Mouse (Mus musculus) kidney, postnatal 0 days (tissue): ENCODE data around the gene Cbr4. TPM values are rescaled to one million over a fixed set of nuclear protein-coding genes. Genes with fewer than 3 reads are reported as not detected.
A peak's percentile ranks its signal among the peaks of the same experiment; 100 is the strongest.

Experiments
- ATAC-seq: fragments of 200-750 bp; cut with Nextera tagmentation; replicated peaks from 2 replicates; pipeline ENCODE4 v1.8.0; 2017; ENCODE audit warnings: low read depth, moderate number of reproducible peaks, moderate TSS enrichment, moderate library complexity; ENCODE audit not compliant: low FRiP score
- DNase-seq: peaks from one replicate; pipeline ENCODE4 v3.0.0-alpha.2; 2016; ENCODE audit warnings: low spot score
- H3K27ac ChIP-seq: fragments of 300-500 bp; sonication (generic); 2 replicates; pipeline ENCODE4 v1.5.1; 2014; ENCODE audit warnings: mild to moderate bottlenecking
- H3K27me3 ChIP-seq: fragments of 300-500 bp; sonication (generic); 2 replicates; pipeline ENCODE4 v1.6.1; 2014; ENCODE audit warnings: low read length, mixed read lengths; ENCODE audit not compliant: insufficient read depth
- H3K36me3 ChIP-seq: fragments of 300-500 bp; sonication (generic); 2 replicates; pipeline ENCODE4 v1.6.1; 2014; ENCODE audit warnings: low read length, mixed read lengths; ENCODE audit not compliant: insufficient read depth
- H3K4me1 ChIP-seq: fragments of 300-500 bp; sonication (generic); replicated peaks from 2 replicates; pipeline ENCODE4 v1.6.1; 2014; ENCODE audit warnings: antibody characterized with exemption, low read length, mixed read lengths; ENCODE audit not compliant: insufficient read depth
- H3K4me2 ChIP-seq: fragments of 300-500 bp; sonication (generic); 2 replicates; pipeline ENCODE4 v1.6.1; 2014; ENCODE audit warnings: mild to moderate bottlenecking, low read length, moderate library complexity, mixed read lengths
- H3K4me3 ChIP-seq: fragments of 300-500 bp; sonication (generic); replicated peaks from 2 replicates; pipeline ENCODE4 v1.5.1; 2014; ENCODE audit warnings: low read depth, low read length
- H3K9ac ChIP-seq: fragments of 300-500 bp; sonication (generic); 2 replicates; pipeline ENCODE4 v1.6.1; 2014; ENCODE audit warnings: low read depth, low read length
- H3K9me3 ChIP-seq: fragments of 300-500 bp; sonication (generic); replicated peaks from 2 replicates; pipeline ENCODE4 v1.6.1; 2016; ENCODE audit warnings: low read length, inconsistent platforms, mixed read lengths
- CTCF ChIP-seq: IDR thresholded peaks from 2 replicates; pipeline ENCODE4 v1.5.1; 2016; ENCODE audit warnings: antibody characterized with exemption, low read depth, mild to moderate bottlenecking, moderate library complexity
- WGBS: fragments of 180-500 bp; shearing (Covaris S2); extraction: QIAGEN DNeasy Blood & Tissue Kit; methylation state at CpG from one replicate; pipeline ENCODE4 v1.1.7; 2014; 5-methylcytosine and 5-hydroxymethylcytosine counted together
- polyA plus RNA-seq: library from polyadenylated mRNA; unstranded; fragments of >200 nt; fragmentation: Nextera tagmentation; extraction: Ambion mirVana; gene quantifications from 2 replicates; pipeline ENCODE4 v1.2.1, GENCODE M21; 2015

The Cbr4 gene
- polyA plus RNA-seq, 1 experiment from 2014 or later = 55.9 TPM

DNA sequence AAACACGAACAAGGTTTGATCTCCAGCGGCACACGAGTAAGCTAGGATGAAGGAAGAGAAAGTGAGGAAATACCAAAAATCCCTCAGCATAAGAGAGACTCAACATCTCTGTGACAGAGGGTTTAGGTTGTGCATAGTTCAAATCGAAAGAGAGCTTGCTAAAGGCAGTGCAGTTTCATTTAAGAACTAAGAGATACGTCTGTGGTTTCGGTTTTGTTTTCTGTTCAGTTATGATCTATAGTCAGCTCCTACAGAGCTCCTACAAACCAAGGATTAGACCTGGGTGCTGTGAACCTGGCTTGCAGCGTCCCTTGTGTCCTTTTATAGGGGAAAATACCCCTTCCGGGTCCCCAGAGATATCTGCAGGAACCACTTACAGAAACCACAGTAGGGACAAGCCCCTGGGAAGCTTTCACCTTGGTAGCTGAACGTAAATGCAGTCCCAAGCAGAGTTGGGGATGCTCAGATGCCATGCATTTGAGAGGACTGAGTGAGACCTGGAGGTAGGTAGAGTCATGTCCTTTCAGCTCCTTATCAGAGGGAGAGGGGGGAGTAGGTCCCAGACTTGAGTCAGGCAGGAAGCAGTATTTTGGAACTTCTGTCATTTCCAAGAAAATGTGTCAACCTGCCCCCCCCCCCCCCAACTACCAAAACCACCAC is 36.5 kb upstream of the Cbr4 start:
- no peak for ATAC-seq
- Histone ChIP-seq H3K27ac (no peak overlapping the region), H3K4me3 (no peak overlapping the region), H3K36me3 (no peaks in the 10 kb centered on the region), H3K9ac (no peak overlapping the region), H3K4me2 (no peak overlapping the region), H3K27me3 (no peaks in the 10 kb centered on the region), H3K9me3 (no peaks in the 10 kb centered on the region), H3K4me1 (no peaks in the 10 kb centered on the region)
- DNase-seq = no peak
- WGBS = 90% methylated on average over 9 of the region's 9 CpGs
- TF ChIP-seq CTCF = no peak

DNA sequence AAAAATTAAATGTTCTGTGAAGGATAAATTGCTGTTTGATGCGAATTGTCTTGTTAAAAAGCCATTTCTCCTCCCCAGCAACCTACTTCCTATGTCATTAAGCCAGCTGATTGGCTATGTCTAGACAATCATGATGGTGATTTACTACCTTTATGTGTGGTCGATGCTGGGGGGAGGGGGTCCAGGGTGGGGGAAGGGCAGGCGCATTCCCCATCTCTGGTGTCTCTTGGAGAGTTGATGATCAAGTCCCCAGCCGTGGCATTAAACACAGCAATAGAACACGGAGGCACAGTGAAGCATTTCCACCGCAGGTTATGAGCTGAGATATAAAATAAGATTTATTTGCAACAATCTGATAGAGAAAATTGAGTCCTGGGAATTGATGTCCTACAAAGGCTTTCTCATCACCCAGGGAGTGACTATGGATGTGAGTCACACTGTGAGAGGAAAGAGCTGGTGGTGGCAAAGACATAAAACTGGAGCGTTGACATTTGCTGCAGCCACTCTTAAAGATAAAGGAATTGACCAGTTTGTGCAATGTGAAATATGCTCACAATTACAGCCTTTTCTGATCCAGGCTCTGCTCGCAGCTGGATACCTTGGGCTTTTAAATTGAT is 35.7 kb upstream of the Cbr4 start:
- 55% methylated on average over 8 of the region's 8 CpGs for WGBS
- H3K36me3 ChIP-seq = no peaks in the 10 kb centered on the region

DNA sequence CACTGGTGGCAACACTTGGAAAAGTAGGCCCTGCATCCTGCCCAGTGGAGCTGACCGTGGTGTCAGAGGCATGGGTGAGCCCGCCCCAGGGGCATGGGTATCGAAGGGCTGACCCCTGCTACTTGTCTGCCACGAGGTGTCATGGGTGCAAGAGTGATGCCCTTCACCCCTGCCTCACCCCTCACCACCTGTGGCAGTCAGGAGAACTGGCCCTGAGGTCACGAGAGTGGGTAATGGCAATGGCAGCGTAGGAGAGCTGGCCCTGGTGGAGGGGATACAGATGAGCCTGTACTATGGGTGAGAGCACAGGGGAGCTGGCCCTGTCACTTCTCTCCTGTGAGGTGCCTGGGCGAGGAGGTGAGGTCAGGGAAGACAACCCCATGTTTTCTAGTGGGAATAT is 27.8 kb upstream of the Cbr4 start:
- H3K9ac ChIP-seq = no peak overlapping the region
- no peaks in the 10 kb centered on the region for H3K9me3 ChIP-seq
- H3K4me1 ChIP-seq = no peaks in the 10 kb centered on the region
- H3K4me3 ChIP-seq = no peak overlapping the region
- ATAC-seq (0 out of 2 replicates have a peak, but pooled peaks have one; percentile 17), DNase-seq (no peak)
- H3K4me2 ChIP-seq = no peak overlapping the region
- no peaks in the 10 kb centered on the region for H3K36me3 ChIP-seq
- 81% methylated on average over 7 of the region's 7 CpGs for WGBS
- H3K27ac ChIP-seq = no peak overlapping the region
- H3K27me3 ChIP-seq = no peaks in the 10 kb centered on the region
- TF ChIP-seq CTCF = no peak

More for the DNA sequence above, 35.7 kb upstream of the Cbr4 start:
- no peak for ATAC-seq
- H3K4me1 ChIP-seq = no peaks in the 10 kb centered on the region
- H3K27ac ChIP-seq = no peak overlapping the region
- no peaks in the 10 kb centered on the region for H3K9me3 ChIP-seq
- no peak overlapping the region for H3K4me3 ChIP-seq
- H3K9ac ChIP-seq = no peak overlapping the region
- TF ChIP-seq CTCF = no peak
- no peak for DNase-seq
- H3K27me3 ChIP-seq = no peaks in the 10 kb centered on the region
- H3K4me2 ChIP-seq = no peak overlapping the region

DNA sequence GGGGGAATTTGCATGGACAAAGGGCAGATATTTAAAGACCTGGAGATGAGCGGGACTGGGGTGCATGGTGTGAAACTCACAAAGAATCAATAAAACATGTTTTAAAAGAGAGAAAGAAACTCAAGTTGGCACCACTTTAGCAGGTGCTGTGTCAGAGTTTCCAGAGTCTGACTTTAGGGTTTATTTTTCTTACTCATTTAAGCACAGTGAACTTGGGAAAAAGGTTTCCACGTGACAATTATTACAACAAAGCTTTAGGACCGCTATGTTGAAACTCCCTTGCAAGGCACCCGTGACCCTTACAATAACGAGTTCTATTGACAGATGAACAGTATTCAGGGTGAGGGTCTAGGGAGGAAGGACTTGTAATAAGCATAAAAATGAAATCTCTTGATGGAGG is 25.3 kb upstream of the Cbr4 start:
- 85% methylated on average over 5 of the region's 5 CpGs for WGBS

DNA sequence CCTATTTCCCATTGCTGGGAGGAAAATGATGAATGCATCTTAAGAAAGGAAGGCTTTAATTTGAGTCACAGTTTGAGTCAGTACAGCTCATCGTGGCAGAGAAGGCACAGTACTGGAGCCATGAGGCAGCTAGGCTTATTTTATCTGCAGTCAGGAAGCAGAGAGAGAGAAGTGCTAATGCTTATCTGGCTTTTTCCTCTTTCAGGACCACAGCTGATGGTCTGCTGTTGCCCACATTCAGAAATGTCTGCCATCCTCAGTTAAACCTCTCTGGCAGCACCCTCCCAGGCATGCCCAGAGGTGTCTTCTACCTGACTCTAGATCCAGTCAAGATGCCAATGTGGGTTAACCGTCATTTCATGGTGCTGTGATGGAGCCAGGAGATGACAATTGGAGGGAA is 23.1 kb upstream of the Cbr4 start:
- 82% methylated on average over 2 of the region's 2 CpGs for WGBS
- H3K4me2 ChIP-seq = no peak overlapping the region
- no peaks in the 10 kb centered on the region for H3K36me3 ChIP-seq
- H3K9me3 ChIP-seq = no peaks in the 10 kb centered on the region
- DNase-seq (no peak), ATAC-seq (no peak)
- H3K4me3 ChIP-seq = no peak overlapping the region
- no peaks in the 10 kb centered on the region for H3K27me3 ChIP-seq
- H3K27ac ChIP-seq = no peak overlapping the region
- no peaks in the 10 kb centered on the region for H3K4me1 ChIP-seq
- H3K9ac ChIP-seq = no peak overlapping the region
- TF ChIP-seq CTCF = no peak

More for the DNA sequence above, 25.3 kb upstream of the Cbr4 start:
- no peak for DNase-seq
- H3K27me3 ChIP-seq = no peaks in the 10 kb centered on the region
- H3K36me3 ChIP-seq = no peaks in the 10 kb centered on the region
- no peak overlapping the region for H3K9ac ChIP-seq
- no peak overlapping the region for H3K27ac ChIP-seq
- no peak overlapping the region for H3K4me2 ChIP-seq
- H3K9me3 ChIP-seq = no peaks in the 10 kb centered on the region
- no peak for TF ChIP-seq CTCF
- no peaks in the 10 kb centered on the region for H3K4me1 ChIP-seq
- no peak overlapping the region for H3K4me3 ChIP-seq
- ATAC-seq = no peak

DNA sequence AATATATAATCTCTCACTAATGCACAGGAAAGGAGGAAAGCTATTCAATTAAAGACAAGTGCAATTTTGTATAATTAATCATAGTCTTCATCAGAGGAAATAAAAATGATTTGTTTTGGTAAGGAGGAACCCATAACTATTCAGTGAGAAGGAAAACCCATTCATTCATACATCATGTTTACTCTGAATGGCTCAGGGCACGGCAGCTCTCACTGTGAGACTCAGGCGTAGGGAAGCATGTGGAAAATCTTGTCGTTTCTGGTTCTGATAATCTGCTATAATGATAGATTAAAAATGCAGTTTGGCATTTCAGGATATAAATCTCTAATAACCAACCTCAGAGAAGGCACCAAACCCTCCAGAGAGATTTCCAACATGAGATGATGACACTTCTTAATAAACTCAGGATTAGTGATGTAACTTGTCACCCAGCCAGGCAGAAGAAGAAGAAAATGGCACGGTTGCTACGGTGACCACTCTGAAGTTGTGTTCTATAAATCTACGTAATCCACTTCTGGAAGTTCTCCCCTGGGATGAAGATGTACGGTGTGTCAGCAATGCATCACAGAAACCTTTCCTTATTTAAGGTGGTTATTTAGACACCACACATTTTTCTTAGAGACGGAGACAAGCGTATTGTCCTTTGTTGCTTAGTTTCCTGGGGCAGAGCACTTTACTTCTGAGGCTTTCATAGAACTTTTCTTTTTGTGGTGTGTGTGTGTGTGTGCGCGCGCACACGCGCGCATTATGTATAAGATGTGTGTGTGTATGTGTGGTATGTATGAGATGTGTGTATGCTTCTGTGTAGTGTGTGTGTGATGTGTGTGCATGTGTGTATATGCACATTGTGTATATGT is 20.6 kb upstream of the Cbr4 start:
- H3K27me3 ChIP-seq = no peaks in the 10 kb centered on the region
- TF ChIP-seq CTCF = no peak

More for the DNA sequence above, 20.6 kb upstream of the Cbr4 start:
- Histone ChIP-seq H3K4me2 (no peak overlapping the region), H3K9me3 (no peaks in the 10 kb centered on the region), H3K9ac (no peak overlapping the region), H3K27ac (no peak overlapping the region), H3K4me1 (no peaks in the 10 kb centered on the region), H3K4me3 (no peak overlapping the region), H3K36me3 (no peaks in the 10 kb centered on the region)
- WGBS = 81% methylated on average over 15 of the region's 15 CpGs
- DNase-seq (no peak), ATAC-seq (no peak)
